Mouse (Mus musculus) 416B (cell line): ENCODE measurements at regions not wholly inside any gene's neighbourhood (a gene's known extent, or its start where the extent isn't known, plus 50 kb on each side); places are given as distances from the start of the nearest gene placed in this dataset.

Experiments
- DNase-seq: peaks from one replicate; pipeline ENCODE4 v3.0.0; 2011; ENCODE audit warnings: low read depth

- no peak for DNase-seq
Measured at GRCm38 (mm10) chr9:112725103-112725502, 489.4 kb upstream of the Arpp21 start.

- no peak for DNase-seq
Measured at GRCm38 (mm10) chr9:112723346-112723745, 487.6 kb upstream of the Arpp21 start.

- DNase-seq: no peak
Measured at GRCm38 (mm10) chr9:112722501-112722900, 486.8 kb upstream of the Arpp21 start.

GRCm38 (mm10) chr9:112715197-112715762 is 479.5 kb upstream of the Arpp21 start:
- DNase-seq: no peak

GRCm38 (mm10) chr9:112678866-112679265 is 443.1 kb upstream of the Arpp21 start:
- DNase-seq: no peak

- no peak for DNase-seq
Measured at GRCm38 (mm10) chr9:112675232-112675631, 439.5 kb upstream of the Arpp21 start.
